Mouse (Mus musculus) liver, postnatal 0 days (tissue): ENCODE results near the gene Esrrg. TPM values are rescaled to one million over a fixed set of nuclear protein-coding genes. Genes with fewer than 3 reads are reported as not detected.

ENCODE experiments used
- ATAC-seq: fragments of 200-750 bp; cut with Nextera tagmentation; 2 replicates; pipeline ENCODE4 v1.8.0; 2017; ENCODE audit warnings: mild to moderate bottlenecking, moderate library complexity
- DNase-seq: peaks from one replicate; pipeline ENCODE4 v3.0.0-alpha.2; 2016
- H3K27ac ChIP-seq: fragments of 300-500 bp; sonication (generic); 2 replicates; pipeline ENCODE4 v1.5.1; 2014; ENCODE audit warnings: antibody characterized with exemption, moderate library complexity, mild to moderate bottlenecking, low read depth
- H3K27me3 ChIP-seq: fragments of 300-500 bp; sonication (generic); 2 replicates; pipeline ENCODE4 v1.6.1; 2014; ENCODE audit warnings: low read length, control low read depth, mixed read lengths; ENCODE audit not compliant: insufficient read depth
- H3K36me3 ChIP-seq: fragments of 300-500 bp; sonication (generic); replicated peaks from 2 replicates; pipeline ENCODE4 v1.6.1; 2014; ENCODE audit warnings: mild to moderate bottlenecking, control low read depth, low read length, moderate library complexity, mixed read lengths; ENCODE audit not compliant: insufficient read depth
- H3K4me1 ChIP-seq: fragments of 300-500 bp; sonication (generic); 2 replicates; pipeline ENCODE4 v1.6.1; 2014; ENCODE audit warnings: antibody characterized with exemption, mild to moderate bottlenecking, control low read depth; ENCODE audit not compliant: insufficient read depth
- H3K4me2 ChIP-seq: fragments of 300-500 bp; sonication (generic); 2 replicates; pipeline ENCODE4 v1.6.1; 2014; ENCODE audit warnings: low read depth, mild to moderate bottlenecking, low read length, moderate library complexity, mixed read lengths
- H3K4me3 ChIP-seq: fragments of 300-500 bp; sonication (generic); 2 replicates; pipeline ENCODE4 v1.5.1; 2014; ENCODE audit warnings: low read depth, low read length
- H3K9ac ChIP-seq: fragments of 300-500 bp; sonication (generic); replicated peaks from 2 replicates; pipeline ENCODE4 v1.6.1; 2014; ENCODE audit warnings: mild to moderate bottlenecking, moderate library complexity
- H3K9me3 ChIP-seq: fragments of 300-500 bp; sonication (generic); 2 replicates; pipeline ENCODE4 v1.6.1; 2016; ENCODE audit warnings: mild to moderate bottlenecking, control low read depth, low read length, mixed read lengths
- CTCF ChIP-seq: sonication (generic); IDR thresholded peaks from 2 replicates; pipeline ENCODE4 v1.5.1; 2016; ENCODE audit warnings: antibody characterized with exemption, low read depth
- EP300 ChIP-seq: IDR thresholded peaks from 2 replicates; pipeline ENCODE4 v1.6.1; 2016; ENCODE audit warnings: antibody characterized with exemption, low read depth, mild to moderate bottlenecking
- WGBS: fragments of 180-500 bp; shearing (Covaris S2); extraction: QIAGEN DNeasy Blood & Tissue Kit; methylation state at CpG from one replicate; pipeline ENCODE4 v1.1.7; 2014; ENCODE audit not compliant: insufficient replicate concordance; 5-methylcytosine and 5-hydroxymethylcytosine counted together
- polyA plus RNA-seq: library from polyadenylated mRNA; unstranded; fragments of >200 nt; fragmentation: Nextera tagmentation; extraction: Ambion mirVana; gene quantifications from 2 replicates; pipeline ENCODE4 v1.2.1, GENCODE M21; 2015

The Esrrg gene
- polyA plus RNA-seq, 1 experiment from 2014 or later = 0.11 TPM

DNA sequence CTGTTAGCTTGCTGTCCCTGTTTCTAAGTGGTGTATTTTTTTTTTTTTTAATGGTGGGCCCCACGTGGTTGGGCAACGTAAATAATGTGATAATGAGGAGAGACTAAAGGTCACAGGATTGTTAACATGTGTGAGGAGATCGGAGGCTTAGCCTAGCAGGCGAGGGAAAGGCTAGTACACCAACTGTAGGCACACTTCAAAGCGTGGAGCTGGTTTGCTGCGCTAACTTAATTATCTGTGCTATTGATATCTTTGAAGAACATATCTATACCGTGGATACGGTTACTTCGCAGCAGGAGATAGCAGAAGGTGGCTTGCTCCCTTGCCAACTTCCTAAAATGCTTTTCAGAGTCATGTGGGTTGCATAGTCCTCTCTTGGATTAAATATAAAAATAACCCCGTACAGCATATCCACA, 66.2 kb downstream of the Esrrg start:
- no peaks in the 10 kb centered on the region for H3K4me1 ChIP-seq
- DNase-seq = no peak
- H3K36me3 ChIP-seq = no peaks in the 10 kb centered on the region
- H3K27ac ChIP-seq = no peak overlapping the region
- no peaks in the 10 kb centered on the region for H3K9me3 ChIP-seq
- no peak for ATAC-seq
- WGBS = 51% methylated on average over 10 of the region's 10 CpGs
- H3K27me3 ChIP-seq = no peaks in the 10 kb centered on the region
- H3K4me2 ChIP-seq = no peak overlapping the region
- no peak overlapping the region for H3K9ac ChIP-seq
- H3K4me3 ChIP-seq = no peak overlapping the region
- TF ChIP-seq EP300 = no peak
- TF ChIP-seq CTCF = no peak

DNA sequence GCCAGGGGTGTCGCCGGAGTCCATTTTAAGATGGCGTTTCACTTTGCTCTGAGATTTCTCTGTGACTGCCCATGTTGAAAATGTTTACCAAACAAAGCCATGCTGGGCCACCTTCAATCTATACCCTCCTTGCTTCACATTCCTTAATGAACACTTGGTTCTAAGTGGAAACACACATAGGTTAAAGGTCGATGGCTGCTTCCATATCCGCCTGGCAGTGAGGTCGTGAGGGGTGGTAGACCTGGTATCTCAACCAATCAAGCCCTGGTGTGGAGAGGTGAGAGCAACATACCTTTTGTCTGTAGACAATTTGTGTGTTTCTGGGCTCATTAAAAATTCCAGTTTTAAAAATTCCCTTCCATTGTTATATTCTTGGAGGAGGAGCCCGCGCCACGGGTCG, 68.0 kb downstream of the Esrrg start:
- no peaks in the 10 kb centered on the region for H3K9me3 ChIP-seq
- H3K27ac ChIP-seq = no peak overlapping the region
- no peaks in the 10 kb centered on the region for H3K4me1 ChIP-seq
- no peak overlapping the region for H3K4me3 ChIP-seq
- no peak overlapping the region for H3K9ac ChIP-seq
- TF ChIP-seq EP300 = no peak
- no peak for TF ChIP-seq CTCF
- DNase-seq = no peak
- no peak for ATAC-seq
- WGBS = 85% methylated on average over 10 of the region's 10 CpGs
- no peak overlapping the region for H3K4me2 ChIP-seq
- H3K27me3 ChIP-seq = no peaks in the 10 kb centered on the region
- H3K36me3 ChIP-seq = no peaks in the 10 kb centered on the region

DNA sequence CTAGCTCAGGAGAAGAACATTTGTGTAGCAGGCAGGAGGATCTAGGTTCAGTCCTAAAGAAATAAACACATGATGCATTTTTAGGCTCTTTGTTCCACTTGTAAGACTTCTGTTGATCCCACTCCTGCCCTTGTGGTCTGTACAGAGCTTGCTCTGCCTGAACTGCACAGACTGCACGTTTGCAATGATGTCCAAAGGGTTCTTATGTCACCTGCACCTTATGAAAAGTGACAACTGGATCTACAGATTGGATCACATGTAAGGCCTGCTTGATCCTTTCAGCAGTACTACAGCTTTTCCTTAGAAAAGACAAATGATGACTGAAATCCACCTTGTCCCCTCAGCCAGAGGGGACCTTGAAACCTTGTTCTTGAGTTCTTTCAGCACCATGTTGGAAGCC, 70.7 kb downstream of the Esrrg start:
- H3K4me3 ChIP-seq = no peak overlapping the region

DNA sequence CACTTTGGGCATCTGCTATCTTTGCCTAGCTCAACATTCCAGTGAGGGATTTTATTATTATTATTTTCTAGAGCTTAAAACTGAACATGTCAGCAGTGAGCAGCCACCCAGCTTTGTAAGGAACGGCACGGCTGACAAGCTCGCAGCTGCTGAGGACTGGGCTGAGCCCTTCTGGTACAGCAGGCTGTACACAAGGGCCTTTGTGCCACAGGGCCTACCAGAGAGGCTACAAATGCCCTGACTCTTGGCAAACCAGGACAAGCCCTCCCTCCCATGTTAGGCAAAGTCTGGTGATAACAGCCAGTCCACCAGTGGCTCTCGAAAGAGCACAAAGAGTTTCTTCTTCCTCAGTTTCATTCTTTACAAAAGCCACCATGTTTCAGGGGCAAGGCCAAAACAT, 75.9 kb downstream of the Esrrg start:
- Histone ChIP-seq H3K27ac (no peak overlapping the region), H3K9me3 (no peaks in the 10 kb centered on the region), H3K36me3 (no peaks in the 10 kb centered on the region), H3K9ac (no peak overlapping the region), H3K4me2 (no peak overlapping the region), H3K4me3 (no peak overlapping the region), H3K27me3 (no peaks in the 10 kb centered on the region), H3K4me1 (no peaks in the 10 kb centered on the region)
- TF ChIP-seq EP300 = no peak
- no peak for TF ChIP-seq CTCF
- DNase-seq = no peak
- no peak for ATAC-seq
- 82% methylated on average over 4 of the region's 4 CpGs for WGBS

More for the DNA sequence above, 70.7 kb downstream of the Esrrg start:
- H3K9me3 ChIP-seq = no peaks in the 10 kb centered on the region
- TF ChIP-seq EP300 (no peak), CTCF (no peak)
- DNase-seq (no peak), ATAC-seq (no peak)
- H3K4me2 ChIP-seq = no peak overlapping the region
- no peak overlapping the region for H3K9ac ChIP-seq
- no peak overlapping the region for H3K27ac ChIP-seq
- H3K36me3 ChIP-seq = no peaks in the 10 kb centered on the region
- no peaks in the 10 kb centered on the region for H3K4me1 ChIP-seq
- no peaks in the 10 kb centered on the region for H3K27me3 ChIP-seq
- whole genome bisulfite sequencing = 60% methylated on average over 1 of the region's 1 CpGs

DNA sequence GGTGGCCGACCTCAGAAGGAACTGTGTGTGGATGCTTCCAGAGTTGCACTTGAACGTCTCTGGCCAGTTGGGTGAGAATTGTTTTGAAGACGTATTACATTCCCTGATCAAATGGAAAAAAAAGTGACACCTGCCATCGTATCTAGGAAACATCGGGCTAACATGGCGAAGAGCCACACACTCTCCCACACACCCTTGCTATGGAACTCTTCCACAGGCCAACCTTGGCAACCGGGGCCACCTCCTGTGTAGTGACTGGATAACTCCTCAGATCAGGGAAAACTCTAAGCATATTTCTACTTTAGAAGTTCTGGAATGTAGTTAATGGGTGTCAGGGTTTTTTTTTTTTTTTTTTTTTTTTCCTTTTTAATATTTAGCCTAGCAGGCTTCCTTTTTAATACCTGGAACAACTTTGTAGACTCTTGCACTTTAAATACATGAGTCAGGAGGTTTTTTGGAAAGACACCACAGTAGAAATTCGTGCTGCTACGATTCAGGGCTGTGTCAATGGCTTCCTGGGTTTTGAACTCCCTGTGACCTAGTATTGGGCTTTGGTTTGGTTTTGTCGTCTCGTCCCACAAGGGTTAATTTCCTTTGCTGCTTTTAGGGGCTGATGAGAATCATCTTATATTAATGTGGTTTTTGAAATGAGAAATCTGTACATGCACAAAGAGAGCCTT, 83.4 kb downstream of the Esrrg start:
- 77% methylated on average over 11 of the region's 11 CpGs for WGBS
- Histone ChIP-seq H3K9ac (no peak overlapping the region), H3K4me1 (no peaks in the 10 kb centered on the region), H3K27ac (no peak overlapping the region), H3K4me2 (no peak overlapping the region), H3K4me3 (no peak overlapping the region), H3K9me3 (no peaks in the 10 kb centered on the region), H3K36me3 (no peaks in the 10 kb centered on the region), H3K27me3 (no peaks in the 10 kb centered on the region)
- TF ChIP-seq EP300 = no peak
- TF ChIP-seq CTCF = no peak
- no peak for DNase-seq
- ATAC-seq = no peak

DNA sequence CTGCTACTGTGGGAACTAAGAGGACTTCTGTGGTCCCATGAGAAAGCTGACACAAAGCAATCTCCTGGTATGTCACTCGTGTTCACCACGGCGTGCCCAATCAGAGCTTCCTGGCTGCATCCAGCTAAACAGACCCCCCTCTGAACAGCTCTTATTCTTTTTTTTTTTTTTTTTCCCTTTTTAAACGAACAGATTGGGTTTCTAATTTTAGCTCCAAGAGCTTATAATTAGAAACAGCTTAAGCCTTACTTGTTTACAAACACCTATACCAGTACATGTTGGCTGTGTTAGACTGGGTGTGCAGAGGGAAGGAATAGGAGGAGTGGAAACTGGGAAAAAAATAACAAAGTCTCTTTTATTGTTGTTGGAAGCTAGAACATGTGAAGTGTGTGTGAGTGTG, 86.3 kb downstream of the Esrrg start:
- WGBS = 65% methylated on average over 4 of the region's 4 CpGs
- DNase-seq (no peak), ATAC-seq (no peak)
- Histone ChIP-seq H3K9ac (no peak overlapping the region), H3K4me3 (no peak overlapping the region), H3K27me3 (no peaks in the 10 kb centered on the region), H3K36me3 (no peaks in the 10 kb centered on the region), H3K9me3 (no peaks in the 10 kb centered on the region), H3K27ac (no peak overlapping the region), H3K4me1 (no peaks in the 10 kb centered on the region), H3K4me2 (no peak overlapping the region)
- TF ChIP-seq CTCF (no peak), EP300 (no peak)
